Mouse (Mus musculus): Measurements from ENCODE around the gene Csrp1. TPM values are rescaled to one million over a fixed set of nuclear protein-coding genes. Genes with fewer than 3 reads are reported as not detected.
A peak's percentile ranks its signal among the peaks of the same experiment; 100 is the strongest.

Gene Csrp1
- polyA plus RNA-seq, 1 experiment from 2014 or later: 56.2 TPM

- WGBS: 90% methylated on average over 6 of the region's 6 CpGs
Measured at GRCm38 (mm10) chr1:135725324-135725723, 5.5 kb downstream of the Csrp1 start.

GRCm38 (mm10) chr1:135725936-135726335 lies 6.1 kb downstream of the Csrp1 start:
- H3K36me3 ChIP-seq: no peaks in the 10 kb centered on the region
- H3K27me3 ChIP-seq (ENCODE audit: insufficient read depth, poor library complexity, severe bottlenecking): peaks cover 17% of the 10 kb centered on the region
- H3K27ac ChIP-seq: no peak overlapping the region
- H3K9me3 ChIP-seq: no peaks in the 10 kb centered on the region
- DNase-seq (ENCODE audit: low spot score): no peak
- peaks cover 26% of the 10 kb centered on the region for H3K4me1 ChIP-seq (replicated peaks)
- 81% methylated on average over 7 of the region's 7 CpGs for WGBS
- no peak overlapping the region for H3K4me3 ChIP-seq

More at GRCm38 (mm10) chr1:135725324-135725723, 5.5 kb downstream of the Csrp1 start:
- Histone ChIP-seq H3K36me3 (no peaks in the 10 kb centered on the region), H3K27me3 (ENCODE audit: insufficient read depth, poor library complexity, severe bottlenecking) (peaks cover 13% of the 10 kb centered on the region), H3K9me3 (no peaks in the 10 kb centered on the region), H3K4me1 (replicated peaks) (peaks cover 22% of the 10 kb centered on the region), H3K27ac (no peak overlapping the region), H3K4me3 (no peak overlapping the region)
- no peak for DNase-seq (ENCODE audit: low spot score)

- WGBS: 1% methylated on average over 35 of the region's 35 CpGs
- Histone ChIP-seq H3K36me3 (no peaks in the 10 kb centered on the region), H3K27ac (peak overlapping the region; percentile 90), H3K4me3 (peak overlapping the region; percentile 74), H3K27me3 (ENCODE audit: insufficient read depth, poor library complexity, severe bottlenecking) (peaks cover 21% of the 10 kb centered on the region), H3K4me1 (replicated peaks) (peaks cover 55% of the 10 kb centered on the region), H3K9me3 (no peaks in the 10 kb centered on the region)
- peak; percentile 87 for DNase-seq (ENCODE audit: low spot score)
Measured at GRCm38 (mm10) chr1:135728631-135729366, 8.9 kb downstream of the Csrp1 start.

GRCm38 (mm10) chr1:135729367-135729713 lies 9.5 kb downstream of the Csrp1 start:
- peaks cover 60% of the 10 kb centered on the region for H3K4me1 ChIP-seq (replicated peaks)
- WGBS: under 1% methylated on average over 11 of the region's 11 CpGs

GRCm38 (mm10) chr1:135729821-135730220 lies 10.0 kb downstream of the Csrp1 start:
- Histone ChIP-seq H3K36me3 (no peaks in the 10 kb centered on the region), H3K27me3 (ENCODE audit: insufficient read depth, poor library complexity, severe bottlenecking) (peaks cover 21% of the 10 kb centered on the region), H3K4me1 (replicated peaks) (peaks cover 65% of the 10 kb centered on the region), H3K9me3 (no peaks in the 10 kb centered on the region), H3K27ac (peak overlapping the region; percentile 90; the same call in 1 of the 2 replicates), H3K4me3 (peak overlapping the region; percentile 74)
- no peak for DNase-seq (ENCODE audit: low spot score)
- 17% methylated on average over 4 of the region's 4 CpGs for WGBS

More at GRCm38 (mm10) chr1:135729367-135729713, 9.5 kb downstream of the Csrp1 start:
- H3K4me3 ChIP-seq: peak overlapping the region; percentile 74
- H3K27ac ChIP-seq: peak overlapping the region; percentile 90
- peaks cover 21% of the 10 kb centered on the region for H3K27me3 ChIP-seq (ENCODE audit: insufficient read depth, poor library complexity, severe bottlenecking)
- H3K36me3 ChIP-seq: no peaks in the 10 kb centered on the region
- DNase-seq (ENCODE audit: low spot score): no peak
- no peaks in the 10 kb centered on the region for H3K9me3 ChIP-seq

- Histone ChIP-seq H3K27ac (peak overlapping the region; percentile 90), H3K27me3 (ENCODE audit: insufficient read depth, poor library complexity, severe bottlenecking) (peaks cover 21% of the 10 kb centered on the region), H3K4me1 (replicated peaks) (peaks cover 70% of the 10 kb centered on the region), H3K9me3 (no peaks in the 10 kb centered on the region), H3K36me3 (no peaks in the 10 kb centered on the region), H3K4me3 (peak overlapping the region; percentile 74)
- 48% methylated on average over 3 of the region's 3 CpGs for WGBS
- DNase-seq (ENCODE audit: low spot score): no peak
Measured at GRCm38 (mm10) chr1:135730296-135730695, 10.4 kb downstream of the Csrp1 start.

- H3K36me3 ChIP-seq: no peaks in the 10 kb centered on the region
- no peak for DNase-seq (ENCODE audit: low spot score)
- peaks cover 78% of the 10 kb centered on the region for H3K4me1 ChIP-seq (replicated peaks)
- H3K27me3 ChIP-seq (ENCODE audit: insufficient read depth, poor library complexity, severe bottlenecking): peaks cover 21% of the 10 kb centered on the region
- H3K27ac ChIP-seq: peak overlapping the region; percentile 76
- H3K4me3 ChIP-seq: no peak overlapping the region
- no peaks in the 10 kb centered on the region for H3K9me3 ChIP-seq
- WGBS: 71% methylated on average over 7 of the region's 7 CpGs
Measured at GRCm38 (mm10) chr1:135731393-135731792, 11.5 kb downstream of the Csrp1 start.

- peak overlapping the region; percentile 76 for H3K27ac ChIP-seq
- DNase-seq (ENCODE audit: low spot score): peak; percentile 41
- H3K36me3 ChIP-seq: no peaks in the 10 kb centered on the region
- peaks cover 21% of the 10 kb centered on the region for H3K27me3 ChIP-seq (ENCODE audit: insufficient read depth, poor library complexity, severe bottlenecking)
- peaks cover 78% of the 10 kb centered on the region for H3K4me1 ChIP-seq (replicated peaks)
- H3K4me3 ChIP-seq: 0 out of 2 replicates have a peak overlapping the region, but pooled peaks have one; percentile 2
- 53% methylated on average over 11 of the region's 11 CpGs for WGBS
- H3K9me3 ChIP-seq: no peaks in the 10 kb centered on the region
Measured at GRCm38 (mm10) chr1:135731897-135732684, 12.2 kb downstream of the Csrp1 start.

- H3K27ac ChIP-seq: peak overlapping the region; percentile 81
- H3K36me3 ChIP-seq: no peaks in the 10 kb centered on the region
- DNase-seq (ENCODE audit: low spot score): no peak
- no peak overlapping the region; the same call in 1 of the 2 replicates for H3K4me3 ChIP-seq
- H3K4me1 ChIP-seq (replicated peaks): peaks cover 74% of the 10 kb centered on the region
- peaks cover 15% of the 10 kb centered on the region for H3K27me3 ChIP-seq (ENCODE audit: insufficient read depth, poor library complexity, severe bottlenecking)
- no peaks in the 10 kb centered on the region for H3K9me3 ChIP-seq
- WGBS: 25% methylated on average over 6 of the region's 7 CpGs
Measured at GRCm38 (mm10) chr1:135734225-135734937, 14.5 kb downstream of the Csrp1 start.

GRCm38 (mm10) chr1:135735460-135735859 lies 15.6 kb downstream of the Csrp1 start:
- Histone ChIP-seq H3K27me3 (ENCODE audit: insufficient read depth, poor library complexity, severe bottlenecking) (peaks cover 7% of the 10 kb centered on the region), H3K36me3 (no peaks in the 10 kb centered on the region), H3K4me3 (no peak overlapping the region), H3K4me1 (replicated peaks) (peaks cover 71% of the 10 kb centered on the region), H3K27ac (peak overlapping the region; percentile 81), H3K9me3 (no peaks in the 10 kb centered on the region)
- WGBS: 17% methylated on average over 6 of the region's 6 CpGs
- peak; percentile 69 for DNase-seq (ENCODE audit: low spot score)

GRCm38 (mm10) chr1:135744987-135745386 lies 25.1 kb downstream of the Csrp1 start:
- WGBS: 88% methylated on average over 7 of the region's 7 CpGs
- Histone ChIP-seq H3K36me3 (peaks cover 30% of the 10 kb centered on the region), H3K4me1 (replicated peaks) (peaks cover 29% of the 10 kb centered on the region), H3K4me3 (no peak overlapping the region), H3K27ac (no peak overlapping the region), H3K9me3 (no peaks in the 10 kb centered on the region), H3K27me3 (ENCODE audit: insufficient read depth, poor library complexity, severe bottlenecking) (no peaks in the 10 kb centered on the region)
- no peak for DNase-seq (ENCODE audit: low spot score)

- Histone ChIP-seq H3K9me3 (no peaks in the 10 kb centered on the region), H3K4me1 (replicated peaks) (peaks cover 21% of the 10 kb centered on the region), H3K36me3 (peaks cover 41% of the 10 kb centered on the region), H3K27me3 (ENCODE audit: insufficient read depth, poor library complexity, severe bottlenecking) (no peaks in the 10 kb centered on the region; the same call in 1 of the 2 replicates), H3K4me3 (no peak overlapping the region), H3K27ac (no peak overlapping the region)
- WGBS: 87% methylated on average over 4 of the region's 4 CpGs
- no peak for DNase-seq (ENCODE audit: low spot score)
Measured at GRCm38 (mm10) chr1:135746248-135746647, 26.4 kb downstream of the Csrp1 start.

Data from hindbrain, embryonic 10.5 days (tissue).